Comparison of ENCODE assay signal across 14 mouse cellular contexts in genomic region chr2:6448880-6449279, GRCm38 (mm10).
"Had no signal": no experiment of that assay in that cellular context is flagged by ENCODE, and none has a peak within 500 bp of the region (broad histone marks: within the 10 kb centered on the region; RNA-seq: fewer than 3 reads in every experiment).

No protein-coding gene starts in this region.

- H3K27ac ChIP-seq: midbrain, embryonic 13.5 days; midbrain, embryonic 15.5 days; neural tube, embryonic 12.5 days; stomach, embryonic 15.5 days; stomach, postnatal 0 days had no signal

- ATAC-seq: midbrain, embryonic 13.5 days; midbrain, embryonic 15.5 days had no signal

- H3K9me3 ChIP-seq: megakaryocyte, embryonic 14.5 days; midbrain, embryonic 13.5 days; midbrain, embryonic 15.5 days; neural tube, embryonic 12.5 days; stomach, embryonic 15.5 days had no signal

- H3K4me3 ChIP-seq: megakaryocyte, embryonic 14.5 days; midbrain, embryonic 13.5 days; midbrain, embryonic 15.5 days; neural tube, embryonic 12.5 days; stomach, embryonic 15.5 days had no signal

- DNase-seq: lung, adult 18-20 months; lung, embryonic 14.5 days; lung, postnatal 10 days; lung, postnatal 4 days; right cerebral cortex, postnatal 14 days; thymus, adult 18-20 months; thymus, postnatal 14 days; thymus, postnatal 36 days had no signal

- H3K27me3 ChIP-seq: megakaryocyte, embryonic 14.5 days; midbrain, embryonic 13.5 days; midbrain, embryonic 15.5 days; neural tube, embryonic 12.5 days; stomach, embryonic 15.5 days had no signal

- H3K36me3 ChIP-seq: midbrain, embryonic 15.5 days; stomach, embryonic 15.5 days had no signal

- H3K4me1 ChIP-seq: midbrain, embryonic 15.5 days; stomach, embryonic 15.5 days had no signal
